Mouse (Mus musculus): ENCODE results near the gene Dedd2.

Dedd2 gene

GRCm38 (mm10) chr7:25181331-25181790, 39.1 kb downstream of the Dedd2 start:
- in situ Hi-C loops (cut with MboI, MseI), result loop anchor here (10.0 kb wide), 1 partner anchor 47 kb away; no protein-coding TSS in a partner anchor

GRCm38 (mm10) chr7:25180512-25180911, 39.9 kb downstream of the Dedd2 start:
- in situ Hi-C loops (cut with MboI, MseI), result loop anchor here (10.0 kb wide), 1 partner anchor 46 kb away; no protein-coding TSS in a partner anchor

DNA sequence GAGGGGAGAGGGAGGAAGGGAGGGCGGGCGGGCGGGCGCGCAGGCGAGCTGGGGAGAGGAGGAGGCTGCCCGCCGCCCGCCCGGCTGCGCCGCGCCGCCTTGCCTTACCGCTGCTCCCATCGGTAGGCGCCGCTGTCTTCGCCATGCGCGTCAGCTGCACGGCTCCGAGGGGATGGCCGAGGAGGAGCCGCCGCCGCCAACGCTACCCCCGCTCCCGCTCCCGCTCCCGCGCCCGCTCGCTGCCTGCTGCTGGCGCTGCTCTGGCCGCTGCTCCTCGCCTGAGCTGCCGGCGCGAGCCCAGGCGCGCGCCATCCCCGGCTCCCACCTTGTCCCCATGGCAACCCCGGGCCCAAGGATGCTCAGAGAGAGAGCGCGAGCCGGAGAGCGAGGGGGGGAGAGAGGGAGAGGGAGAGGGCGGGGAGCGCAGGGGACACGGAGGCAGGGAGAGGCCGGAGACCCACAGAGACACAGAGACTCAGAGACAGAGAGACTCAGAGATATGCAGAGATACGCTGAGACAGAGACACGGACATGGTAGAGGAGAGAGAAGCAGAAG, 40.7 kb downstream of the Dedd2 start, which contains the start of gene Pou2f2:
Gene Pou2f2, minus strand, starts transcription at position 121 of the 556 bp plus-strand sequence.
- in situ Hi-C loops (cut with MboI, MseI), result loop anchor here (10.0 kb wide), 1 partner anchor 45 kb away; no protein-coding TSS in a partner anchor

DNA sequence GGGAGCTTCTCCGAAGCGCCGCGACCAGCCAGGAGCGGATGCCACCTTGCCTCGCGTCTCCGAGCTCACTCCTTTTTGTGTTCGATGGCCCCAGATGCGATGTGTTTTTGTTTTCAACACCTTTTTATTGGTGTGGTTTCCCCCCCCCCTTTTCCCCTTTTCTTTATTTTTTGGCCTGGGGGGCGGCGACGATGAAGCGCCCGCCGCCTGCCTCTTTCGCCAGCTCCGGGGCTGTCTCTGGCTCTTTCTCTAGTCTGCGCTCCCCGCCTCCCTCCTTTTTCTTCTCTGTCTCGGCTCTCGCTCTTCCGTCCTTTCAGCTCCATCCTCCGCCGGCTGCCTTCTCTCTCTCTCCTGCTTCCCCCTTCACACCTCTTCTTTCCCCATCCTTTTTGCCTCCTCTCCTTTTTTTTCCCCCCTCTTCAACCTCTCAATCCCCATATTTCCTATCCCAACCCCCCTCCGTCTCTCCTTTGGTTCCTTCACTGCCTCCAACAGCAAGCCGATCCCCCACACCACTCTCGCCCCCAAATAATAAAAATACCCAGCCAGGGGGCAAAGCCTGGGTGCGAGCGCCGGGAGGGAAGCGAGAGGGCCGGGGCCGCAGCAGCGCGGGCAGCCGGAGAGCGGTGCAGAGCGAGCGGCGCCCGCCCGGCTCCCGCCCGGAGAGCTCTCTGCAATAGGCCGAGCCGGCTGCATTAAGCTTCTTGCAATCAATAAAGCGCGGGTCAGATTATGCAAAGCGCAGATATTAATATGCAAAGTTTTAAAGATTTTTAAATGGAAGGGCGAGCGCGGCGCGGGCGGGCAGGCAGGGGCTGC, 41.4 kb downstream of the Dedd2 start:
- in situ Hi-C loops (cut with MboI, MseI), result no loop called here

- in situ Hi-C loops (cut with MboI, MseI), result no loop called here
Measured at GRCm38 (mm10) chr7:25178317-25178716, 42.1 kb downstream of the Dedd2 start.

GRCm38 (mm10) chr7:25174343-25174742, 46.1 kb downstream of the Dedd2 start:
- in situ Hi-C loops (cut with MboI, MseI), result no loop called here

DNA sequence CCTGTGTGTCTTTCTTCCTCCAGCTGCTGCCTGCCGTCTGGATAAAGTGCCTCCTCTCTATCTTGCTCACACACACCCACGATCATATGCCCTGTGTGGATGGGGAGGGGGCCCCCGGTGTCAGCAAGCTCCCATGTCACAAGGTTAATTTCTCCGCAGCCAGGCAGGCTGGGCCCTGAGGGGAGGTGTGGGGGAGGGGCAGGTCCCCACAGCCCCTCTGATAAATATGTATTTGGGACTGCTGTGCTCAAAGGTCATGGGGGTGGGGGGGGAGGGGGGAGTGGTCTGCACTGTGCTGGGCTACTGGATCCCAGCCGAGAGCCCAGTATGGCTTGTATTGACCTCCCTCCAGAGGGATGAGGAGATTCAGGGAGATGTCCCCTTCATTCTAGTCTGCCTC, 47.7 kb downstream of the Dedd2 start:
- in situ Hi-C loops (cut with MboI, MseI), result no loop called here

DNA sequence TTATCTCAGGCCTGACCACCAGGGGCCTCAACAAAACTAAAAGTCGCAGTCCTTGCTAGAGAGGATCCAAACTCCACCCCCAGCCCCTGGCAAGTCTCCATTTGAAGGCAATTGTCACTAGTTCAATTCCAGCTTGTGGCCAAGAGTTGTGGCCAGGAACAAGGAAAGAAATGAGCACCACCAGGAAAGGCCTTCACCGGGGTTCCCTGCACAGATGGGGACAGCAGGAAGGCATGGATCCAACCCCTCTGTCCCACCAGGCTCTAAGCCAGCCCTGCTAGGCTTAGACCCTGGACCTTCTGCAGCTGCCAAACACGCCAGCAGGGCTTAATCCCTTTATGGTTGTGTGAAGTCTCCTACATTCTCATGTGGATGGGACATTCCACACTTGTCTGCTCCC, 49.8 kb downstream of the Dedd2 start:
- in situ Hi-C loops (cut with MboI, MseI), result no loop called here

DNA sequence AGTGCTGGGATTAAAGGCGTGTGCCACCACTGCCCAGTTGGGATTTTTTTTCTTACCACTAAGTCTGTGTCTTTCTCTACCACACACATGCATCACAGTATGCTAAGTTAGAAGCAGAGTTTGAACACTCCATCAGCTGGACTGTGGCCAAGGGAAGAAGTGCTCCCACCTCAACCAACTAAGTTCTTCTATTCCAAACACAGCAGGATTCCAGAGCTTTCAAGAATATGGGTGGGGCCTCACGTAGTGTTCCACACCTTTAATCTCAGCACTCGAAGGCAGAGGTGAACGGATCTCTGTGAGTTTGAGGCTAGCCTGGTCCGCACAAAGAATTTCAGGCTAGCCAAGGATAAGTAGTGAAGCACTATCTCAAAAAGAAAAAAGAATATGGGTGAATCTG, 54.3 kb downstream of the Dedd2 start:
- in situ Hi-C loops (cut with MboI, MseI), result no loop called here

DNA sequence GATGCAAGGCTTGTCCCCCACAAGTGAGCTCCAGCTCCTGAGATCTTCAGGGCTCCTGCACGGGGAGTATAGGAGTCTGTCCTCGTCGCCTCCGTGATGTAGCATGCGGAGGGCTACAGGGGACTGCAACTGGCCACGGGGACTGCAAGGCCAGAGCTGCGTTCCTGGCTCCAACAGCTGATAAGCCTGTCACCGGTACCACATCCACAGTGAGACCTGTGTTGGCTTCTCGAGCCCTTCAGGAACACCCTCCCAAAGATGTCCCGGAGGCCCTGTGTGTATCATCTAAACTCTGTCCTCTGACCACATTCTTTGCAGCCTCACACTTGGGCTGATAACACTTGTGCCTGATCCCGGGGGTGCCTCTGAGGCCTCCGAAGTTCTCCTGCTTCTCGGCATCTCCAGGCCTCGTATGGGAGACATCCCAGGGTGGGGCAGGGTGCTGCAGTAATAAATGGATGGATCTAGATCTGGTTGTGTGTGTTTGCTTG, 64.2 kb downstream of the Dedd2 start:
- in situ Hi-C loops (cut with MboI, MseI), result no loop called here

- in situ Hi-C loops (cut with MboI, MseI), result no loop called here
Measured at GRCm38 (mm10) chr7:25155469-25156157, 64.8 kb downstream of the Dedd2 start.

- in situ Hi-C loops (cut with MboI, MseI), result no loop called here
Measured at GRCm38 (mm10) chr7:25154648-25155047, 65.8 kb downstream of the Dedd2 start.

DNA sequence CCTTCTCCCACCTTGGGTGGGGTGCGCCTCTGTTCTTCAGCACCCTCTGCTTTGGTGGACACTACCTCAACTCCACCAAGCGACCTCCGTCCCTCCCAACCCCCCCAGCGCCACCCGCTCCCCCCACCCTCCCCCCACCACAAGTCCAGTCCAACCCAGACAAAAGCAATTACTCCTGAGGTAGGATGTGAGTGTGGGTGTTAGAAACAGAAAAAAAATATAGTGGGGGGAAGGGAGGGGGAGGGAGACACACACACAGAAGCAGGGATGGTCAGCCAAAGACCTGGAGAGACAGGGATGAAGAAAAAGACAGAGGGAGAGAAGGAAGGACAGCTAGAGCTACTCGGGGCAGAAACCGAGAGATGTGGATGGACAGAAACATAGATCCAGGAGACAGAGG, 66.6 kb downstream of the Dedd2 start:
- in situ Hi-C loops (cut with MboI, MseI), result no loop called here

DNA sequence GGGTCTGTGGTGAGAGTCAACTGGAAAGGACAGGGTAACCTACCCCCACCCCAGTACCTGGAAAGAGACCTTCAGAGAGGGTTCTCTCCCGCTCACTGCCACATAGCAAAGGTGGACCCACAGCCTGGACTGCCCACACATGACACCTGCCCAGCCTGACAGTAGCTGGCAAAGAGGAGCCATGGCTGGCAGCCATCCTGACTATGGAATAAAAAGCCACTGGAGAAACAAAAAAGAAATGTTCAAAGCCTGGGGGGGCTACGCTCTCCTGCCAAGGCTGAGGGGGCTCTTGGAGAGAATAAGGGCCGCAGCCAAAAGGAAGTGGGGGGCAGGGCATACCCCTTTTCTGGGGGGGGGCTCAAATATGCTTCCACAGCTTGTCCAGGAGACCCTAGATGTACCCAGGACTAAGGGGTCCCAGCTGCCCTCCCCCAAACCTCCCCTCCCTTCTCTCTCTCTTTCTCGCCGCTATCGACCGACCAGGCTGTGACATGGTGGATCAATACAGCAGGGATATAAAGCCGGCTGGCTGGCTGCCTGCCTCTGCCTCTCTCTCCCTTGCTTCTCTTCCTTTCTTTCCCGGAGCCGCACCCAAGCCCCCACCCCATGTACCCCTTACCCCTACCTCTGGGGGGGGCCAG, 68.4 kb downstream of the Dedd2 start:
- in situ Hi-C loops (cut with MboI, MseI), result no loop called here

DNA sequence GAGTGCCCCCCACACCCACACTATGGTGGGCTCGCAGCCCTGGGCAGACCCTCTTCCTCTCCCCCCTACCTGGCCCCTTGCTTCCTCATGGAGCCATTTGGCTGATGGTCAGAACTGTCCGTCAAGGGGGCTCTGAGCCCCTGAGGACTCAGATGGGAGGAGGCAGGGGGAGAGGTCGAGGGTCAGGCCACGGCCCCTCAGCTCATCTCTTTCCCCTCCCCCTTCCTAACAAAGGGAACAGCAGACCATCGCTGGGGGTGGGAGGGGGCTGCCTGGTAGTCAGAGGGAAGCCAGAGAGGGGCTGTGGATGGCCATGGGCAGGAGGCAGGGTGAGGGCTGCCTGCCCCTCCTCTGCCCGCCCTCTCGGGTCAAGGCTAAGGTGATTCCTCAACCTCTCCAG, 69.4 kb downstream of the Dedd2 start:
- in situ Hi-C loops (cut with MboI, MseI), result no loop called here

- in situ Hi-C loops (cut with MboI, MseI), result no loop called here
Measured at GRCm38 (mm10) chr7:25150151-25150663, 70.2 kb downstream of the Dedd2 start.
